Mouse (Mus musculus) myocyte (in vitro differentiated cells): ENCODE results near the gene Mroh2a.

Experiments used
- E2F4 ChIP-seq: IDR thresholded peaks from one replicate; pipeline ENCODE4 v1.6.1; 2011; ENCODE audit warnings: mild to moderate bottlenecking, control low read depth, moderate library complexity; ENCODE audit not compliant: insufficient read depth
- MAX ChIP-seq: IDR thresholded peaks from one replicate; pipeline ENCODE4 v1.6.1; 2011; ENCODE audit warnings: low read depth, mild to moderate bottlenecking, control low read depth
- POLR2A ChIP-seq: IDR thresholded peaks from one replicate; pipeline ENCODE4 v1.6.1; 2011; ENCODE audit warnings: low read depth, mild to moderate bottlenecking, control low read depth, moderate library complexity; ENCODE audit not compliant: insufficient read length
- POLR2AphosphoS2 ChIP-seq: IDR thresholded peaks from one replicate; pipeline ENCODE4 v1.6.1; 2011; ENCODE audit warnings: low read depth, control low read depth; ENCODE audit not compliant: insufficient read length

GRCm38 (mm10) chr1:88304261-88304985 lies 77.6 kb downstream of the Mroh2a start:
- TF ChIP-seq E2F4 (no peak), POLR2A (no peak), MAX (no peak), POLR2AphosphoS2 (no peak)
